Mouse (Mus musculus): ENCODE data around the gene Ppat. TPM values are rescaled to one million over a fixed set of nuclear protein-coding genes. Genes with fewer than 3 reads are reported as not detected.

Gene Ppat
- total and polyA plus RNA-seq, 3 experiments, result 26.2 to 76.6 (median 48.1) TPM

GRCm38 (mm10) chr5:76952112-76953040 is 998 bp upstream of the Ppat start:
- Histone ChIP-seq H3K9me3 (replicated peaks) (no peaks in the 10 kb centered on the region), H3K4me3 (ENCODE audit: low read depth, low read length) (peak overlapping the region; percentile 94), H3K36me3 (replicated peaks) (peaks cover 52% of the 10 kb centered on the region), H3K4me1 (ENCODE audit: insufficient read depth, low read depth, low read length) (peaks cover 61% of the 10 kb centered on the region), H3K27me3 (ENCODE audit: insufficient read depth, low read length) (no peaks in the 10 kb centered on the region)
- no peak for DNase-seq (ENCODE audit: low spot score)
- TF ChIP-seq GATA1 (IDR thresholded peaks at IDR 0.05; ENCODE audit: borderline replicate concordance, low read length) (no peak), CTCF (IDR thresholded peaks at IDR 0.05; ENCODE audit: low read depth, low read length) (no peak), POLR2AphosphoS5 (IDR thresholded peaks at IDR 0.05; ENCODE audit: insufficient replicate concordance, low read depth, low read length) (no peak), GATA2 (IDR thresholded peaks at IDR 0.05; ENCODE audit: borderline replicate concordance, low read depth, low read length) (no peak), TAL1 (conservative IDR thresholded peaks at IDR 0.05; ENCODE audit: low read depth, low read length) (no peak)
- ATAC-seq (ENCODE audit: extremely low read depth, insufficient number of reproducible peaks, low FRiP score, poor library complexity, severe bottlenecking), result no peak

- DNase-seq (ENCODE audit: low spot score) (no peak), ATAC-seq (ENCODE audit: extremely low read depth, insufficient number of reproducible peaks, low FRiP score, poor library complexity, severe bottlenecking) (no peak)
- Histone ChIP-seq H3K4me1 (ENCODE audit: insufficient read depth, low read depth, low read length) (peaks cover 68% of the 10 kb centered on the region), H3K27me3 (ENCODE audit: insufficient read depth, low read length) (no peaks in the 10 kb centered on the region), H3K9me3 (replicated peaks) (no peaks in the 10 kb centered on the region), H3K4me3 (ENCODE audit: low read depth, low read length) (peak overlapping the region; percentile 94), H3K36me3 (replicated peaks) (peaks cover 48% of the 10 kb centered on the region)
- TF ChIP-seq GATA2 (IDR thresholded peaks at IDR 0.05; ENCODE audit: borderline replicate concordance, low read depth, low read length) (no peak), TAL1 (conservative IDR thresholded peaks at IDR 0.05; ENCODE audit: low read depth, low read length) (no peak), CTCF (IDR thresholded peaks at IDR 0.05; ENCODE audit: low read depth, low read length) (no peak), GATA1 (IDR thresholded peaks at IDR 0.05; ENCODE audit: borderline replicate concordance, low read length) (no peak), POLR2AphosphoS5 (IDR thresholded peaks at IDR 0.05; ENCODE audit: insufficient replicate concordance, low read depth, low read length) (peak; percentile 55; the same call in 1 of the 2 replicates)
Observed at GRCm38 (mm10) chr5:76950343-76951105, 854 bp downstream of the Ppat start.

DNA sequence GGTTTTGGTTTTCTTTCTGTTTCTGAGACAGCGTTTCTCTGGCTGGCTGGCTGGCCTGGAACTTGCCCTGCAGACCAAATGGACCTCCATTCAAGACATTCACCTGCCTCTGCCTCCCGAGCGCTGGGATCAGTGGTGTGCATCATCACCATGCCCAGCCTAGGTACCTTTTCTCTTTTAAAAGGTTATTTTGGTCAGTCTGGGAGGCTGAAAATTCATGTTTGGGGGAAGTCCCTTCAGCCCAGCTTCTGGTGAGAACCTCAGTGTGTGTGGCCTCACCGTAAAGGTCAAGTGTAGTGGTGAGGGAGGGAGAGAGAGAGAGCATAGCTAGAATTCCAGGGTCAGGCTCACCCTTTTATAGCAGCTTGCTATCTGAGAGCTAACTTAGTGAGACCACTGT is 3.6 kb downstream of the Ppat start:
- ATAC-seq (ENCODE audit: extremely low read depth, insufficient number of reproducible peaks, low FRiP score, poor library complexity, severe bottlenecking) (no peak), DNase-seq (ENCODE audit: low spot score) (no peak)
- TF ChIP-seq TAL1 (conservative IDR thresholded peaks at IDR 0.05; ENCODE audit: low read depth, low read length), result no peak
- no peak for TF ChIP-seq POLR2AphosphoS5 (IDR thresholded peaks at IDR 0.05; ENCODE audit: insufficient replicate concordance, low read depth, low read length)
- TF ChIP-seq GATA2 (IDR thresholded peaks at IDR 0.05; ENCODE audit: borderline replicate concordance, low read depth, low read length), result no peak
- no peak for TF ChIP-seq CTCF (IDR thresholded peaks at IDR 0.05; ENCODE audit: low read depth, low read length)
- TF ChIP-seq GATA1 (IDR thresholded peaks at IDR 0.05; ENCODE audit: borderline replicate concordance, low read length), result no peak
- Histone ChIP-seq H3K36me3 (replicated peaks) (peaks cover 41% of the 10 kb centered on the region), H3K9me3 (replicated peaks) (no peaks in the 10 kb centered on the region), H3K27me3 (ENCODE audit: insufficient read depth, low read length) (no peaks in the 10 kb centered on the region), H3K4me1 (ENCODE audit: insufficient read depth, low read depth, low read length) (peaks cover 52% of the 10 kb centered on the region), H3K4me3 (ENCODE audit: low read depth, low read length) (no peak overlapping the region; the same call in 1 of the 2 replicates)

GRCm38 (mm10) chr5:76947142-76947541 is 4.2 kb downstream of the Ppat start:
- H3K4me3 ChIP-seq (ENCODE audit: low read depth, low read length), result no peak overlapping the region
- peaks cover 45% of the 10 kb centered on the region for H3K36me3 ChIP-seq (replicated peaks)
- no peak for TF ChIP-seq GATA2 (IDR thresholded peaks at IDR 0.05; ENCODE audit: borderline replicate concordance, low read depth, low read length)
- no peaks in the 10 kb centered on the region for H3K9me3 ChIP-seq (replicated peaks)
- ATAC-seq (ENCODE audit: extremely low read depth, insufficient number of reproducible peaks, low FRiP score, poor library complexity, severe bottlenecking) (no peak), DNase-seq (ENCODE audit: low spot score) (no peak)
- peaks cover 54% of the 10 kb centered on the region for H3K4me1 ChIP-seq (ENCODE audit: insufficient read depth, low read depth, low read length)
- no peaks in the 10 kb centered on the region for H3K27me3 ChIP-seq (ENCODE audit: insufficient read depth, low read length)

- Histone ChIP-seq H3K9me3 (replicated peaks) (0 out of 2 replicates have a peak, but pooled peaks cover 2% of the 10 kb centered on the region), H3K36me3 (replicated peaks) (peaks cover 58% of the 10 kb centered on the region), H3K4me1 (ENCODE audit: insufficient read depth, low read depth, low read length) (peaks cover 51% of the 10 kb centered on the region), H3K27me3 (ENCODE audit: insufficient read depth, low read length) (no peaks in the 10 kb centered on the region), H3K4me3 (ENCODE audit: low read depth, low read length) (no peak overlapping the region)
- TF ChIP-seq POLR2AphosphoS5 (IDR thresholded peaks at IDR 0.05; ENCODE audit: insufficient replicate concordance, low read depth, low read length) (no peak), GATA1 (IDR thresholded peaks at IDR 0.05; ENCODE audit: borderline replicate concordance, low read length) (no peak), TAL1 (conservative IDR thresholded peaks at IDR 0.05; ENCODE audit: low read depth, low read length) (no peak), GATA2 (IDR thresholded peaks at IDR 0.05; ENCODE audit: borderline replicate concordance, low read depth, low read length) (no peak), CTCF (IDR thresholded peaks at IDR 0.05; ENCODE audit: low read depth, low read length) (no peak)
- DNase-seq (ENCODE audit: low spot score), result no peak
- no peak for ATAC-seq (ENCODE audit: extremely low read depth, insufficient number of reproducible peaks, low FRiP score, poor library complexity, severe bottlenecking)
Observed at GRCm38 (mm10) chr5:76945678-76946033, 5.7 kb downstream of the Ppat start.
